Mouse (Mus musculus): ENCODE measurements around the gene Gtpbp8.

The Gtpbp8 gene

DNA sequence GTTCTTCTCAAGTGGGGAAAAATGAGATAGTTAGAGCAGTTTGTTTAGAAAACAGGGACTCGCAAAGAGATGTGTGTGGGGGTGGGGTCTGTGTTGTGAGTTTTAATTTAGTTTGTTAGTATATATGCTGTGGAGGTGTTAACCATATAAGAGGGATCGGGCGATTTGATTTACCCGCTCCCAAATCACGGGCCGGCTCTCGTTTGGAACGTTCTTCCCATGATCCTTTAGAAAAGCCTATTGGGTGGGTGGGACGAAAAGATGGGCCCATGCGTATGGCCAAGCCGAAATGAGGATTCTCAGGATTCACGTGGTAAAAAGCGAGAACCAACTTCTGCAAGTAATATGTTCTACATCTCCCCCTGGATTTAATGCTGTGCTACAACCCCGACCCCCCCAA, 21.3 kb downstream of the Gtpbp8 start:
- DNase-seq = peak; percentile 59

DNA sequence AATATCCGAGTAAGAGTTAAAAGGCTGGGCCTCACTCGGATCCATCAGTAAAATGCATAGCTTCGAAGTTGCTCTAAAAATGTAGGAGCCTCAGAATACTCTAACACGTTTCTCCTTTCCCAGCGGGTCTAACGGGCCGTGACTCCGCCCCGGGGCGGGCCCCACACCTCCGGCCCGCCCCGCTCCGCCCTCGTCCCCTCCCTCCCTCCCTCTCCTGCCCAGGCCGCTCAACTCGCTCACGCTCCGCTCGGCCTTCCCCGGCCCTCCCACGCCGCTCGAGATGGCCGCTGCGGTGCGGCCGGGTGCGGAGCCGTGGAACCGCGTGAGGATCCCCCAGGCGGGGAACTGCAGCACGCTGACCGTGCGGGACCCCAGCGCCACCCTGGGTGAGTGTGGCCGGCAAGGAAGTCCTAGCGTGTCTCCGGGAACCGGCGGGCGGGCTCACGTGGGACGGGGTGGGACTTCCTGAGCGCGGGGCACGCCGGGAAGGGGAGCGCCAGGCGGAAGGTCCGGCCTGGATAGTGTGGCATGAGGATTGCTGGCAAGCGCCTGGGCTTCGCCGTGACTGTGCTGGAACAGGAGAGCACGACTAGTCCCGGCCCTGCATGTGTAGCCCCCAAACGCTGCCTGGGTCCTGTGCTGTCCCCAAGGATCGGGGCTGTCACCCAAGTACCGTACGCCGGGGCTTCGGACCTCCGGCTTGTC, 21.9 kb downstream of the Gtpbp8 start, which contains the start of gene Nepro:
Gene Nepro (plus strand): TSS at position 219 of the 705 bp plus-strand sequence.
- DNase-seq = peak; percentile 94

DNA sequence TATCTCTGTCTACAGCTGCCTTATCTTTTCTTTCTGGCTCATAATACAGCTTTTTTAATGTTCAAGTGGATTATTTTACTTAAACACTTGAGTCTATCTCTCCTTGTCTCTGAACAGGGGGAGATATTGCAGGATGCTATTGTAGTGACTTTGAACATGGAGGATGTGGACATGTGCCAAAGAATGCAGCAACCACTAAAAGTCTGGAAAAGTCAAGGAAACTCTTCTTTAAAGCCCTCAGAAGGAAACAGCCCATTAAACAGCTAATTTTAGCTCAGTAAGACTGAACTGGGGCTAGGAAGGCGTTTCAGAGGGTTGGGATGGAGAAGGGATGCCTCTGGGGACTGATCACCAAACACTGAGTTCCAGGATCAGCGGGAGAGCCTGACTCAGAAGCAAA, 23.5 kb downstream of the Gtpbp8 start:
- DNase-seq = no peak

DNA sequence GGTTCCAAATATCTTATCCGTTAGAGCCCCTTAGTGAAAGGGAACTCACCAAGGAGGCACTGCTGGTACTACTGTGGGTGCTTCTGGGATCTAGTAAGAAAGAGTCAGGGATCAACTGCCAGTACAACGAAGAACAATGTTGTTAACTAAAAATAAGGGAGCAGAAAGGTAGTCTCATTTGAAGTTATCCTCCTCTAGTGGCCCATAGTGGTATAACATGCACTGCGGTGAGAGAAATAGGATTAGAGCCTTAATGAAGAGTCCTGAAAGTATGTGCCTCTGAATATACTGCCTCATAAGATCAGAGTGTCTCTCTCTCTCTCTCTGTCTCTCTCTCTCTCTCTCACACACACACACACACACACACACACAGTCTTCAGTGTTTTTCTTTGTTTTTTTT, 25.6 kb downstream of the Gtpbp8 start:
- no peak for DNase-seq

DNA sequence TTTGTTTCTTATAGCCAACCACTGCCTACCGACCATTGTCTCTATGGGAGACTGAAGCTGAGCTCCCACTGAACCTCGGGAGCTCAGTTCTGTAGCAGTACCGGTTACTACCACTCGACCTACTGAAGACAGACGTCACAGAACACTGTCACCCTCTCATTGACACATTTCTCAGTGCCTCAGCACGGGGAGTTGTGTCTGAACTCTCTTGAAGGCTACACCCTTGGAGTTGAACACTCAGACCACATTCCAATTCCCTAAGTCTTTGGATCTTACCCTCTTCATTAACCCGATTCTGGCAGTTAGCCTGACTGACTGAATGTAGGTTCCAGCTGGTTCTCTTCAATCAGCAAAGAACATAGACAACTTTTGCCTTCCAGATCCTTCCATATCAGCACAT, 26.8 kb downstream of the Gtpbp8 start:
- DNase-seq = no peak

DNA sequence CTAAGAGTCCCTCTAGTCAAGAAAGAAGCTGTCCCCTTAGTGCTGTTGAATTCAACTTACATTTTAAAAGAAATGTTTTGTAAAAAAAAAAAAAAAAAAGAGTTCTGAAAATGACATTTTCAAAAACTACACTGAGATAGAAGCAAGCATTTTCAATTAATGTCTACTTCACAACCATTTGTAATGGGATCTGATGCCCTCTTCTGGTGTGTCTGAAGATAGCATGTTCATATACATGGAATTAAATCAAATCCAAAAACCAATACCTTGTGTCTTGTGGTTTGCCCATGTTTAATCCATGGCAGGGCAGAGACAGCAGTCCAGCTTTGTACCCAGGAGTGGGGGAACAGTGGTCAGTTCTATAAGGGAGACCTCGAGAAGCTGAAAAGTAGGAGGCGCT, 28.3 kb downstream of the Gtpbp8 start:
- DNase-seq = no peak

DNA sequence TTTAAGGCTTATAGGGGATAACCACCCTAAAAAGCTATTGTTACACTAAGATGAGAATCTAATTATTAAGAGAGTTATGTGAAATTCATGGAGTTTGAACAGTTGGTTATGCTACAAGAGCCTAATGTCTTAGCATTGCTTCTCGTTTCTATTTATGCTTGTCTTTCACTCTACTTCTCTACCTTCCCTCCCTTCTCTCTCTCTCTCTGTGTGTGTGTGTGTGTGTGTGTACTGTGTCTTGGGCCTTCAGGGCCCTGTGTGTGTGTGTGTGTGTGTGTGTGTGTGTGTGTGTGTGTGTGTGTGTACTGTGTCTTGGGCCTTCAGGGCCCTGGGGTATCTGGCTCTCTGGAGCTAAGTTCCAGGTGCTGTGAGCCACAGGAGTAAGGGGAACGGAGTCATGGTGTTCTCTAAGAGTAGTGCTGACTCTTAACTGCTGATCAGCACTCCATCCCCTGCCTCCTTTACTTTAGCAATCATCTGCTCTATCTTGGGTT, 29.0 kb downstream of the Gtpbp8 start:
- DNase-seq = no peak

DNA sequence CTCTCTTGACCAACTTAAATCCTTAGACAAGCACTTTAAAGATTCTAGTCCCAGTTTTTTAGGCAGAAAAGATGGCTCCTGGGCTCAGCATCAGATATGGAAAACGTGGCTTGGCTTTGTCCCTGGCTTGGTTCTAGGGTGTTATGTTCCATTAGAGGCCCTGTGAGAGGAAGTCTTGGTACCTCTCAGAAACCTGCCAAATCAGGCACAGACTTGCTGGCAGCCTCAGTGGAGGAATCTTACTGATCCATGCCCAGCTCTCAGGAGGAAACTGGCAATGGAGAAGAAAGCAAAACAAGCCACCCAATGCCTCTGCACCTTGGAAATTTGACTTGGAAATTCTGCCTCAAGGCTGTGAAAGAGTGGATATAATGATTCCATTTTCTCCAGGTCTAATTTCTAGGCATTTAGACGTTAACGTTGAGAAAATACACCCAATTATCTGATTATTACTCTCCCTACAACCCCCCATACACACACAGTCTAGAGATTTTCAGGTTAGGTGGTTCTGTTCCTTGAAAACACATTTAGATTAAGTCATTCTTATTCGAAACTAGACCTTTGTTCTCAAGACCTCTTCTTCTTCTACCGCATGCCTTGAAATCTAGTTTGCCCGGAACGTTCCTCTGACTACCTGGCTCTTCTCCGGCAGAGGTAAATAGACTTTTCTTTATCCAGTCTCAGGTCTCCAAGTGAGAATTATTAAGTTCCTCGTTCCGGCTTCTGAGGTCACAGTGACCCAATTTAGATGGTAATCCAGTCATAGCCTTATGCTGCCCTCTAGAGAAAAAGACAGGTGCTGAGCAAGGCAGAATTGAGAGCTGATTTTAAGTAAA, 29.6 kb downstream of the Gtpbp8 start:
- no peak for DNase-seq

DNA sequence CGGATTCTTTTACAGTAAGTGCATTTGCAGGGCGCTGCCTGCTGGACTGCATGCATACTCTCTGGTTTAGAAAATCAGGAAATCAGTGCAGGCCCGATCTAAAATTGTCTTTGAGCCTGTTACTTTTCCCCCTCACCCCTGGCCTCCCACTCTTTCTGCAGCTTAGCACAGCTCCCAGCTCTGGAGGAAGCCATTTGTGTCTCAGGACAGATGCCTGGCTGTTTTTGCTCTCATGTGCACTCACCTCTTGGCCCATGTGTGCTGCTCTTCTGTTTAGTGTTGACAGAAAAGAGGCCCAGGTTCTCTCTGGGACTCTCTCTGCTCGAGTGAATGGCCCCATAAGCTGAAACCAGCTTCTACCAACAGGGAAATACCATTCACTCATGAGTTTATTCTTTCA, 42.7 kb downstream of the Gtpbp8 start:
- DNase-seq = no peak

DNA sequence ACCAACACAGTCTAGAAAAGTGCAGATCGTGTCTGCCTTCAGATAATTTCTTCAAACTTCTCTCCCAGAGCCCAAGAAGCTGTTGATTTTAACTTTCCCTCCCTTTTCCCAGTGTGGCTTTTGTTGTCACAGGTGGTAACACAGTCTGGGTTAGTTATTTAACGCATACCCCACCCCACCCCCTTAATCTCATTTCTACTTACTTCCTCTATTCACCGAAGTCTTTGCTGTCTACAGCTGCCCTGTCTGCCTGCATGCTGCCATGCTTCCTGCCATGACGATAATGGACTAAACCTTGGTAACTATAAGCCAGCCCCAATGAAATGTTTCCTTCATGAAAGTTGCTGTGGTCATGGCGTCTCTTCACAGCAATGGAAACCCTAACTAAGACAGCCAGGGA, 43.9 kb downstream of the Gtpbp8 start:
- no peak for DNase-seq

DNA sequence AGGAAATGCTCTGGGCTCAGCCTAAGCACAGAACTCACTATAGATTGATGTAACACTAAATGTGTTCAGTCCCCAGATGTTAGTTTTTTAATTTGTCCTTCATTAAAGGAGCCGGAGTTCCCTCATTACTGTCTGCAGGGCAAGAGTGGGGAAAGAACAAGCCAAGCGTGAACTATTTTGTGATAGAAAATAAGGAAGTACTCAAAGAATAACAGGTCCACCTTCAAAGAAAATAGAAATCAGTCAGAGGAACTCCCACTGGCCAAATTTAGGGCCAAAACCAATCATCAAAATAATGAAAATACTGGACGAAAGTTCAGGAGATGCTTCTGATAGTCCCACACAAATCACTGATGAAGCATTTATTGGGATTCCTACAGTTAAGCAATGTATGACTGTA, 45.0 kb downstream of the Gtpbp8 start:
- DNase-seq = no peak

DNA sequence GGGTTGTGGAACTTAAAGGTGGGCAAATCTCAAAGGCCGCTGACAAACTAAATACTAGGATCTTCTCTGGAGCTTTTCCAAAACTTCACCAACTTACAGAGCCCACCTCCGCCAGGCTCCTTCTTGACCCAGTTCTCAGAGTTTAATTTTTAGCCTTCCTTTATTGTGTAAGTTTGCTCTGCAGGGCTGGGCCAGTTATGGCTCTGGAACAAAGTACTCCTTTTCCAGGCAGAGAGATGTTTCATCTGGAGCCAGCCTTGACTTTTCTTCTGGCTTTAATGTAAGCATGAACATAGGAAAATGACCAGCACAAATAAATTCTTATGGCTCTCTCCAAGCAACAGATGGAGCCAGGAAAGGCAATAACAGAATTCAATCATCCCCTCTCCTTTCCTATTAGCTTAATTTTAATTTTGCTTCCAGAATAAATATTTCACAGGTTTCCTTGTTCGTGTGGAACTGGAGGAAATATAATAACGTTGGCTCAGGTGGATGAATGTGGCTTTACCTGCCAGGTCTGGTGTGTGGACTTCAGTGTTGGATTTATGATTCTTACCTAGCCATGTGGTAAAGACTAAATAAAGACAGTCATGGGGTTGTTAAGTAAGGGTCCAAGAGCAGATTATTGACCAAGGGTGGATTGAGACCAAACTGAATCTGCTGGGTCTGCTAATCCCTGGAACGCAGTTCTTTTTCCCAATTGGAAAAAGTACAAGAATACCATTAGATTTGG, 48.5 kb downstream of the Gtpbp8 start:
- no peak for DNase-seq

DNA sequence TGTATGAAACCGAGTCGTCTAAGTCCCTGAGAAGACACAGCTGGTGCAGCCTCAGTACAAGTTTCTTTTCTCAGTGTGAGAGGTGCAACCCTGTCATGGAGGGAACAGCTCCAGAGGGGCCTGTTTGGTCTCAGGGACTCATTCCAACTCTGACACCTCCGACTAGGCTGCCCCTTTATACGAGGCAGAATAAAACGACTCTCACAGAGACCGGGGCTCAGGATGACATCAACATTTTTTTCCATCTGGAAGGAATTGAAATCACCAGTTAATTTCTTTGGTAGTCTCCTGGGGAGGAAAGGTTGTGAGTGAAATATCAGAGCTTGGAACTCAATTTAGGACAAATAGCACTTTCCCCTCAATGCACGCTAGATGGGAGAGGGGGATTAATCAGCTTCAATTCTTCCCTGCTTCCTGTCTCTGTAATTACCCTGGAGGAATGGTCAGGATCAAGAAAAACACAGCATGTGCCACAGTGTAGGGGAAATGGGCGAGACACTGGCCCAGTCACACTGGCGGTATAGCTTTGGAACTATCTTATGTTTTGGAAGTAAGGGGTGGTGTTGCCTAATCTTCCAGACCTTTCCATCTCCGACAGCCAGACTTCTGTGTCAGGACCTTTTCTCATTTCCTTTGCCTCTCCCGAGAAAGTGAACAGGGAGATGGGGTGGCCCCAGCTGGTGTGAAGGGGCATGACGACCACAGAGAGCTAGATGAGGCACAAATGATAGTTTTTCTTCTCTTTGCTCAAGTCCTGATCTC, 50.1 kb downstream of the Gtpbp8 start:
- DNase-seq = no peak

DNA sequence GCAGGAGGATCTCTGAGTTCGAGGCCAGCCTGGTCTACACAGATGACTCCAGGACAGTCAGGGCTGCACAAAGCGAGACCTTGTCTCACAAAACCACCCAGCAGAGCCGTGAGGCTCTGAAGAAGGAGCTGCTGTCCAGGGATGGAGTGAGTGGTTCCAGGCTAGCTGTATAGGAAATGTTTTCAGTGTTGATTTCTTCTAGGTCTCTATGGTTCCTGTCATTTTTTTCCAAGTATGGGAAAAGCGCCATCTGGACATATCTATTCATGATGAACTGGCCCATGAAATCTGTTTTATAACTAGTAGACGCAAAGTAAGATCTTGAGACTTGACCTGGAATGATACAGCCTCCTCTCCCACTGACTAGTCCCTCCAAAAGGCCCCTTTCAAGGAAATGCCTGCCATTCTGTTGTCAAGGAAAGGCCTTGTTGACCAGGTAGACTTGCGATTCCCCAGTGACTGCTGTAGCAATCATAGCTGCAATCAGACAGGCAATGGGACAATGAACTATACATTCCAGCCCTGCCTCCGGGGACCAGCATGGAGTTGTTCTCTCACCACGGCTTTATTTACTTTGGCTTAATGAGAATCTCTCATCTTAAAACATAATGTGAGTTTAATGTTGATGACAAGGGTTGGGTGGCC, 50.8 kb downstream of the Gtpbp8 start:
- no peak for DNase-seq

DNA sequence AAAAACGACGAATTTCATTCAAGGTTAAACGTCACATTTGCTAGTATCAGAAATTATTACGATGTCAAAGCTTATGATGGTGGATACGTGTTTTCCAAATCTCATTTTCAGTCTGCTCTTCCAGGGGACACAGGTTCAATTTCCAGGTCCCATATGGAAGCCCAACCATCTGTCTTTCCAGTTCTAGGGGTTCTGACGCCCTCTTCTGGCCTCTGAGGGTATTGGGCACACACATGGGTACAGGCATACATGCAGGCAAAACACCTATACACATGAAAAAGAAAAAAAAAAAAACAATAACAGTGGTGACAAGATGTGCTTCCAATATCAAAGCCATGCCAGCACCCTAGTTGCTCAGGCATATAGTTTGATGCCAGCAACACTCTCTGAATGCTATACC, 52.5 kb downstream of the Gtpbp8 start:
- no peak for DNase-seq

DNA sequence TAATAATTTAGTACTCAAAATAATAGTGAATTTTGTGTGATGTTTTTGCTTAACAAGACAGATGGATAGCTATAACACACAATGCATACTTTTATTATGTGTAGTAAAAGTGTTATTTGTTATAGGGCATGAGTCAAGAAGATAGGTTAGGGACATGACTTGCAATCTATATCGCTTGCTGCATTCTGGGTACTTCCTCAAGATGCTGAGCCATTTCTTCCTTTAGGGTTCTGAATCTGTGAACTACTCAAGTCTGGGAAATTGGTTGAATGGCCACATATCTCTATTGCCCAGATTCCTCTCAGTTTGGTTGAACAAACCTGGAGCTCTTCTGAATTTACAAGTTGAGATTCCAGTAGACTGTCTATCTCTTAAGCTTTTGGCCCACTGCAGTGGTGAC, 53.6 kb downstream of the Gtpbp8 start:
- DNase-seq = no peak

DNA sequence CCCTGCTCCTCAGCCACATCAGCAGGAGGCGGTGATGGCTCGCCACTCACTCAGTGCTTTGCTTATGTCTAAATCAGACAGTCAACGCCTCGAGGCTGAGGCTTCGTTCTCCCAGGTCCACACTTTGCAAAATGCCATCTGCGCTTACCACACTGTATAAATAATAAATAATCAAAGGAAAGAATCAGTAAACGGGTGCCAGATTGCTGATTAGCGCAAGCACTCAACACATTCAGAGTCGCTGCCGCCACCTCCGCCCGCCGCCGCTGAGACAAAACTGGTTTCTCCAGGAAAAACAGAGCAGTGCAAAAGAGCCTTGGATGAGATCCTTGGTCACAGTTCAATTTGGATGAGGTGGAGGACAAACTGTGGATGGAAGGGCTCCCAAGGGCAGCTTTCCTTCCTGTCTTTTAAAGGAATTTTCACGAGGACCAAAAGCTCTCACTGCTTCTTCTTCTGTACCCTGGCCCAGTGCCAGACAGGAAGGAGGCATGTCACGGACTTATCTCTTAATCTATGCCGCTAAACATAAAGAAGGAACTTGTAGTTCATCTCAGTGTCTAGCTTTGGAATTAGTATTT, 54.5 kb downstream of the Gtpbp8 start:
- DNase-seq = peak; percentile 66

DNA sequence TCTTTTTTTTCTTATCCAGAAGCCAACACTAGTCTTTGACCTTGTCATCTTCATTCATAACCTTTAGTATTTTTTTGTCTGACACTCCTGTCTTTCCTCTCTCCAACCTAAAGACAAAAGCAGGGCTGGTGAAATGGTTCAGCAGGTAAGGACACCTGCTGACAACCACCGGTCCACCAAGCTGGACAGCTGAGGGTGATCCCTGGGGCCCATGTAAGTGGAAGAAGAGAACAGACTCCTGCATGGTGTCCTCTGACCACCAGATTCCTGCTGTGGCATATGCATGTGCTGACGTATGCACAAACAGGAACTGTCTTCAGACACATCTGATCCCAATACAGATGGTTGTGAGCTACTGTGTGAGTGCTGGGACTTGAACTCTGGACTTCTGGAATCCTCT, 55.1 kb downstream of the Gtpbp8 start:
- DNase-seq = no peak

DNA sequence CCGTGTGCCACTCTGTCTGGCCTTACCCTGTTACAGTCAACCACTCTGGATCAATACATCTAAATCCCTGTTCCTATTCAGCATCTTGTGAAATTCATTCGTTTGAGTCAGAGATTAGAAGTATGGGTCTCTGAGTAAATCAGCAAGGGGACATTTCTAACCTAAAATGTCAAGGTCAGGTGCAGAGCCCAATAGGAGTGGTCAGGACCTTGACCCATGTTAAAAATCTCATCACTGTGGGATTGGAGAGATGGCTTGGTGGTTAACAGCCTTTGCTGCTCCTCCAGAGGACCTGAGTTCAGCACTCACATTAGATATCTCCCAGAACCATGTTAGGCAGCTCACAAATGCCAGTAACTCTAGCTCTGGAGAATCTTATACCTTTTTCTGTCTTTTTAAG, 55.7 kb downstream of the Gtpbp8 start:
- no peak for DNase-seq

DNA sequence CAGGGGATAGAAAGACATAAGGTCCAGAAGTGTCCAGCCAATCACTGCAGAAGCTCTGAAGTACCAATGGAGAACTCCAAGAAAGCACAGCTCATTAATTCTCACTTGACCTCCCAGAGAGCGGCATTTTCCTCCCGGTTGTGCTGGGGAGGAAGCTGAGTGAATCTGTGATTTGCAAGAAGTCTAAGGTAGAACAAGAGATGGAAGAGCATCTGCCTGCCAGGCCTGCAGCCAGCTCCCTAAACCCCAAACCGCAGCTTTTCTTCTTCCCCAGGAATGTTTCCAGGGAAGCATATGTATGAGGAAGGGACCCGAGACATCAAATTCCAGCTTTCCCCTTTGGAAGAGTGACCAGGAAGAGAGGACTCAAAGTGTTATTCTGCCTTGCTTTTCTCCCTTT, 57.7 kb downstream of the Gtpbp8 start:
- DNase-seq = no peak

DNA sequence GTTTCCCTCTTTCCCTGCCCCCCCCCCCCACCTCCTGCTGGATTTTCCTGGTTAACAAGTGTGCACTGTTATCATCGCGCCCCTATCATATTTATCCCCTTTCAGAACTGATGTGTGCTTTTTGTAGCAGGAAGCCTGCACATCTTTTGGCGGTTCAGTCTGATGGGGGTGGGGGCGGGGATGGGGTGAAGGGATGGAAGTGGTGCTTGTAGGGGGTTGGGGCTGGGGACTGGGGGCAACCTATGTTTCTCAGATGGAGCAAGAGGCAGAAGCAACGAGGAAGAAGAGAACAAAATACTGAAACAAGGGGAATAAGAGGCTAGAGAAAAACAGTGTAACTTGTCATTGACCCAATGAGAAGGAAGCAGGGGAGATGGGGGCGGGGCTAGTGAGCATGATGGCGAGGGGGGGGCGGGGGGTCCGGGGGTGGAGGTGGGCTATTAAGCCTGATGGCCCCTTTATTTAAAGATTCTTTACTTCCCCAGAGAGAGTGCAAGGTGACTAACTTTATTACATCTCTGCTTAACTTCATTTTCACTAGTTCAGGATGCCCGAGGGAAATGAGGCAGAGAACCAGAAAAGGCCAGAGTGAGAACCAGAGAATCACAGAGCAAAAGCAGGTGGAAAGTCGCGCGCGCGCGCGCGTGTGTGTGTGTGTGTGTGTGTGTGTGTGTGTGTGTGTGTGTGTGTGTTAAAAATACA, 58.3 kb downstream of the Gtpbp8 start:
- DNase-seq = no peak

All from layer of hippocampus, adult 9-11 months (tissue).